Mouse (Mus musculus) Muller cell, postnatal 12 days (primary cell): ENCODE measurements at regions not wholly inside any gene's neighbourhood (a gene's known extent, or its start where the extent isn't known, plus 50 kb on each side); places are given as distances from the start of the nearest gene placed in this dataset.

ENCODE experiments used
- DNase-seq: peaks from one replicate; pipeline ENCODE4 v3.0.0-alpha.2; 2015; ENCODE audit errors: inconsistent ontology term

GRCm38 (mm10) chr7:40052255-40052654 lies 534.7 kb downstream of the Zfp619 start:
- no peak for DNase-seq

DNA sequence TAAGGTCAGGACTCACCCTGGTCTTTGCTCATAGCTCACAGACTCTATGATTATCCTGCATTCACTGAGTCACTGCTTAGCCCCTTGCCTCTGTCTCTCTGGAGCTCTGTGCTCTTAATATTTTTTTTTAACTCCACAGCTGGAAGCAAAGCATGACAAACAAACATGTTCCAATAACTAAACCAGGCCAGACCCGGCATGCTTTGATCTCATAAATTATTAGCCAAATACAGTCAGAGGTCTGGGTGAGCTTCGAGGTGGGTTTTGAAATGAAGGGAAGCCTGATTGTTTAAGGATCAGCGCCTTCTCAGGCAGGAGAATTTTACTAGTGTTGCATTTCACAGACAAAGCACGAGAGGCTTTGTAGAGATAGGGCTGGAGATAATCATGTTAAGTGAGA lies 541.3 kb downstream of the Zfp619 start:
- DNase-seq: no peak

DNA sequence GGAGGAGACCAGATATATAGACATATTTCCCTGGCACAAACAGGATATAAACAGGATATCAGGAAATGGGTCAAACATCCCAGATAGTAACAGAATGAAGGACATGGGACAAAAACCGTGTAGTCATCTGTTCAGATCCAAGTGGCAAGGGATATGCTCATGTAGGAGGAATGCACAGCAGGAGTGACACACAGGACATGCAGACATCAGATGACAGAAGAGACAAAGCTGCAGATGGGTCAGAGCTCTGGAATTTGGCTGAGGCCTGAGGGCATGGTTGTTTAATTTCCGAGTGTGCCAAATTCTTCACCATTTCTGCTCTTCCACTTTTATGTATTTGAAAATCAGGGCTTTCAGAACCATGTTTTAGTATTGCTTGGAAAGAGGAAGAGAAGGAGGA lies 547.1 kb downstream of the Zfp619 start:
- peak; percentile 95 for DNase-seq

GRCm38 (mm10) chr7:40065526-40065925 lies 548.0 kb downstream of the Zfp619 start:
- DNase-seq: peak; percentile 12

GRCm38 (mm10) chr7:40067378-40067777 lies 549.8 kb downstream of the Zfp619 start:
- DNase-seq: no peak

DNA sequence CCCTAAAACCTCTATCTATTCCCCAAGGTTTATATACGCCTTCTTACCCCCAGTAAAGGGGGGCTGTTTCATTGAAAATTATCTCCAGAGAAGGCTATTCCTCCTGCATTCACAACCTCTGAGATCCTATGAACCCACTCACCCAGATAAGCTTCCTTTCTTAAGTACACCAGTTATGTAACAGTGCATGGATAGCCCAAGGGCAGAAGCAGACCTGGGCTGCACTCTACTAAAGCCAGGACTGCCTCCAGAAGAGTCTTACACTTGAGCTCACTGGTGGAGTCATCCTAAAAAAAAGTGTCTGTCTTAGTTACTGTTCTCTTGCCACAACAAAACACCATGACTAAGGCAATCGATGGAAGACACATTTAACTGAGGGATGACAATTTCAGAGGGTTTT lies 553.7 kb downstream of the Zfp619 start:
- DNase-seq: no peak

DNA sequence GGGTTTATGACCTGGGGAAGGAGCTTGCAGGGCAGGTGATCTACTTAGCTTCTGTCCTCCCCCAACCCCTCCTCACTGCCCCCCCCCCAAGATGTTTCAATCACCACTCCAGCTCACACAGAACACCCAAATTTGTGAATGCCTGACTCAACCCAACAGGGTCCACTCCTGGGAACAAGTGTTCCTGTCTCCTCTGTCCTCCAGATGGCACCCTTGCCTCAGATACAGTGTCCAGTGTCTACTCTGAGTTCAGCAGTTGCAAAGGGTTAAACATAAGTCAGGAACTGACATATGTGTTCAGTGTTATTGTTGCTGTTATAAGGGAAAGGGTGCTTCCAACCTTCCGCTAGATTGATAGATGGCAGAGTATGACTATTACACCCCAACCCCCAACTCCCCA lies 554.9 kb downstream of the Zfp619 start:
- no peak for DNase-seq

GRCm38 (mm10) chr7:40086236-40086635 lies 568.7 kb downstream of the Zfp619 start:
- DNase-seq: no peak

- DNase-seq: peak; percentile 51
These were observed 579.5 kb downstream of the Zfp619 start for GRCm38 (mm10) chr7:40097094-40097493.

DNA sequence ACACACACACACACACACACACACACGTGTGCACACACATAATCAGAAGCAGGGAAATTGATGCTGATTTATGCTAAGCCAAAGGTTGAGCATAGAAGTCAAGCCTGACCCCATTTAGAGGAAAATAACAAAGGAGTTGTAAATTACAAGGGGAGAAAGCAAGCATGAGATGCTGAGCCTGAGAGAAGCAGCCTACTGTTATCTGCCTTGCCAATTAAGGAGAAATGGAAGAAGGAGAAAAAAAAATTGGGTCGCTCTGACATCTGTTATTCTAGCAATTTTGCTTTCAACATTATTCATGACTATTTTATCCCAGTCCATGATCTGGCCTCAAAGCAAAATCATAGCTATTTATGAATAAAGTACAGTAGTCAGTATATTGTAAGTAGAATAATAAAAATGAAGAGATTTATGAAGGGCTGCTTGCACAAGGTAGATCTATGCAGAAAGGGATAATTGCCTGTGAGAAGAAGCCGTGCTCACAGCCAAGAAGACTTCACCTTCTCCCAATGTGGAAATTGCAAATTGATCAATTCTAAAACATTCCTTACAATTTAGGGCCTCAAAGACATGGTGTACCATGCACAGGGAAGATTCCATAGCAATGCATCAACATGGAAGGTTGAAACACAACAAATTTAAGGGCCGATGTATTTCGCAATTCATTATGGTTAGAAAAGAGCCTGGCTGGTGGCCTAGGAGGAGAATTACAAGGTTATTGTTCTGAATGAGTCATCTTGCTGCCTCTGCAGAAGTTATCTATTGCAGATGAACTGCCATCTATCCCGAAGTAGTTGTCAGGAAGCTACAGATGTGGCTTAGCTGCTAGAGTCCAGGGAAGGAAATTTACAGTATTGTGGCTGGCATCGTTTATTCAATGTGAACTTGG lies 585.7 kb downstream of the Zfp619 start:
- DNase-seq: peak; percentile 72

DNA sequence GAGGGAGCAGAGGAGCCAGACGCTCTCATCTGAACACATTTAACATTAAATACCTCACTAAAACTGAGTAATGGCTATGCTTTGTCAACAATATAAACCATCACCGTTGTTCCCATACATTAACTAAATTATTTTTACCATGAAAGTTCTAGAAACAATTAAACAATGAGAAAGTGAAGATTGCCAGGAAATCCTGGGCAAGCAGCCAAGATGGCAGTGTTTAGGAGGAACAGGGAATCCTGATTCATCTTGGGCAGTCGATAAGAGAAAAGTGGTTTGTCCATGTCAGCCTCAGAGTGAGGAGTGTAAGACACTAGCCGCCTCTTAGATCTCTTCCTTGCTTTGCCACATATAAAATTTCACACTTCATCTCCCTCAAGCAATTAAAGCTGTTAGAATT lies 625.3 kb downstream of the Zfp619 start:
- peak; percentile 15 for DNase-seq

GRCm38 (mm10) chr7:40144431-40144830 lies 626.9 kb downstream of the Zfp619 start:
- peak; percentile 25 for DNase-seq

GRCm38 (mm10) chr7:40177570-40177969 lies 660.0 kb downstream of the Zfp619 start:
- DNase-seq: no peak

DNA sequence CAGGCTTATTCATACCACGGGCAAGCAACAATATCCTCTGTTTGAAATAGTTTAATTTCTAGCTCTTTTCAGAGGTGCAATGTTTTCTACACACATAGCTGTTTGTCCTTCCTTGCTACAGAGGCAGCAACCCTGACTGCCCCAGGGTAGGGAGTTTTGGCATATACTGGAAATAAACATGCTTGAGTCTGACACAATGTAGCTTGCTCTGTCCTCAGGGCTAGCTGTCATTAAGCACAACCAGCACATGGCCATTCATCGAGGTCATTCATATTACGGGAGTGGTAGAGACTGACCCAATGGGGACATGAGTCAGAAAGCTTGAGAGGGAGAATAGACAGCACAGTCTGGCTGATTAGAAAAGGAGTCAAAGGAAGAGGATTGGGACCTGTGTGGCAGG lies 677.8 kb downstream of the Zfp619 start:
- peak; percentile 59 for DNase-seq

GRCm38 (mm10) chr7:40202615-40203014 lies 685.0 kb downstream of the Zfp619 start:
- DNase-seq: no peak

DNA sequence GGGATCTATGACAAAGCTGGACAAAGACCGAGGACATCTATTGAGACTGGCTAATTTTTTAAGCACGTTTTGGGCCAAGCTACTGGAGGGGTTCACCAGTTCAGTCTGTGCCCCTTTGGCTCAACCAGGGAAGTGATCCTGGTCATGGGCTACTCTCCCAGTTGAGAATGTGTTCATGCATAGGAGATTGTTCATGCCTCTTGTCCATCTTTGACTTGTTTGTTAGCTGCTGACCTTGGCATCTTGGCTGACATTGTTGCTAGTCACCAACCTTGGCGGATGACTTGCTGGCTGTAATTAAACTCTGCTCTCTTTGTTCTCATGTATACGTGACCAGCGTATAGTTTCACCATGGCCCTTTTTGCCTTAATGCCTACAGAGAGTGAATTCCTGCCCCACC lies 686.2 kb upstream of the Vstm2b start:
- DNase-seq: no peak

DNA sequence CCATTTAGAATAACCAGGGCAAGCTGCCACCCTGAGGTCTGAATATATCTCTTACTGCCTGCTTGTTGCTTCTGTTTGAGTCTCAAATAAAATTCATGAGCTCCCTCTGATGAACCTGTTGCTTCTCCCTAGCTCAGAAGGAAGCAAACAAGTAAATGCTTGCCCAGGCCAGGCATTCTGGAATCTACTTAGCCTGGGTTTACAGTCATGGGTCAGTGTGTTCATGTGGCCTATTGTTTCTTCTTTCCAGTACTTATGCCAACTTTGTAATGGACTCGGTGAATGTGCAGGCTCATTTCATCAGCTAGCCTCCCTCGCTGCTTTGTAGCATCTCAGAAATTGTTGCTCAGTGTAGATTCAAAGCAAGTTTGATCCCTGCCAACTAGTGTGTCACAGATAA lies 685.6 kb upstream of the Vstm2b start:
- peak; percentile 60 for DNase-seq

DNA sequence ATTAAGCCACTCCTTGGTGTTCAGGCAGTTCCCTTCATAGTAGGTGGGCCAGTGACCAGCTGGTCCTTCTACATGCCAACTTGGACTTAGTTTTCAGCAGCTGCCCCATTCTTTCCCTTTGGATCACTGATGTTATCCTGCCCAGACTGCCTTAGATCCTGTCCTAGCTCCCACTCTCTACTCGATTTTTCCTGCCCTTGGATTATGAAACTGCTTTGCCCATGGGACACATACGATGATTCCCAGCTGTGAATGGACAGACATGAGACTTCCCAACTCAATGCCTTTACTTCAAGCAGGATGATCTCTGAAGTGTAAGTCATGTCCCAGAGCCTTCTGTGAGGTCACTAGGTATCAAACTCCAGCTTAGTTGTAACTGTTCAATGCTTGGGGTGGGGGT lies 684.5 kb upstream of the Vstm2b start:
- no peak for DNase-seq

DNA sequence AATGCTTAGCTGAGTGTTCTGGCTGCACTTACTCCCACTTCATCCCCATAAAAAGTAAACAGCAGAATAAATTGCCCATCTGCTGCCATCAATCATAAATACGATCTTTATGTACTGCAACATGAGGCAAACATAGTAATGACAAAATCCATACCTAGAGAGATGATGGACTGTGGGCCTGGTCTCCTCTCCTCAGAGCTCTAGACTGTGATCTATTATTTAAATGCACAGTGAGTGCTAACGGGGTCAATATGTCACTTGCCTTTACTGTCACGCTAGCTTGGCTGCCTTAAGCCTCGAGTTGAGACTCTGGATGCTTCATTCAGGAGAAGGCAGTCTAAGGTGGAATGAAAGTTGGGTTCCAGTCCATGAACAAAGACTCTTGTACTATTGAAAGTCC lies 683.7 kb upstream of the Vstm2b start:
- no peak for DNase-seq

DNA sequence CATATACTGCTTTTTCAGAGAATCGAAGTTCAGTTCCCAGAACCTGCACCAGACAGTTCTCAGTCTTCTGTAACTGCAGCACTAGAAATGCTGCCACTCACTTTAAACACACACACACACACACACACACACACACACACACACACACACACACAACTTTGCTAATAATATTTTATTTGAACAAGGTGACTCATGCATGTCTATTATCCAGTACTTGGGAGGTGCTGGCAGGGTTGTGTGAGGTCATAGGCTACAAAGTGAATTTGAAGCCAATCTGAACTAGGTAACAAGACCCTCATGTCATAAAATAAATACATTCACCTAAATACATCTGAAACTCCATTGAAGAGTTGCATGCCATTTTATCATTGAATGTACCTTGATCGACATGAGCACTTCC lies 682.9 kb upstream of the Vstm2b start:
- peak; percentile 26 for DNase-seq

- no peak for DNase-seq
These were observed 677.6 kb upstream of the Vstm2b start for GRCm38 (mm10) chr7:40220549-40220948.

GRCm38 (mm10) chr7:40245188-40245587 lies 652.9 kb upstream of the Vstm2b start:
- DNase-seq: no peak

GRCm38 (mm10) chr7:40248521-40248920 lies 649.6 kb upstream of the Vstm2b start:
- peak; percentile 89 for DNase-seq

DNA sequence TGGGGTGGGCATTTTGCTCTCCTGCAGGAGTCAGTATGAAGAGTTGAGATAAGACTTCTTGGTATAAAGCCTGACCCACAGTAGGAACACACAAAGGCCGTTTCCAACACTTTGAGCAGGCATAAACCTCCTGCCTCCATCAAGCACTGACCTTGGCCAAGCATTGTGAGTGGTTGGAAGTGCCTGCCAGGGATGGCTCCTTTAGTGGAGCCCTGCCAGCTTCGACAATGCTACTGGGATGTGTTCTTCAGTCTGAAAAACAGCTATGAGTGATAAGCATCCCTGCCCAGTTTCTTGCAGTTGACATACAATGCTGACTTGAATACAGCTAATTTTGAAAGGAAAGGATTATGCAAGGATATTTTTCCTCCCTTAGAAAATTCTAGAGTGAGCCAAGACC lies 644.6 kb upstream of the Vstm2b start:
- no peak for DNase-seq
